Mouse (Mus musculus) yolk sac, embryonic 10.5 days (tissue): ENCODE measurements around the gene Slc44a1.
A peak's percentile ranks its signal among the peaks of the same experiment; 100 is the strongest.

Source experiments
- DNase-seq: peaks from one replicate; pipeline ENCODE4 v3.0.0-alpha.2; 2017; ENCODE audit warnings: low spot score

Gene Slc44a1

DNA sequence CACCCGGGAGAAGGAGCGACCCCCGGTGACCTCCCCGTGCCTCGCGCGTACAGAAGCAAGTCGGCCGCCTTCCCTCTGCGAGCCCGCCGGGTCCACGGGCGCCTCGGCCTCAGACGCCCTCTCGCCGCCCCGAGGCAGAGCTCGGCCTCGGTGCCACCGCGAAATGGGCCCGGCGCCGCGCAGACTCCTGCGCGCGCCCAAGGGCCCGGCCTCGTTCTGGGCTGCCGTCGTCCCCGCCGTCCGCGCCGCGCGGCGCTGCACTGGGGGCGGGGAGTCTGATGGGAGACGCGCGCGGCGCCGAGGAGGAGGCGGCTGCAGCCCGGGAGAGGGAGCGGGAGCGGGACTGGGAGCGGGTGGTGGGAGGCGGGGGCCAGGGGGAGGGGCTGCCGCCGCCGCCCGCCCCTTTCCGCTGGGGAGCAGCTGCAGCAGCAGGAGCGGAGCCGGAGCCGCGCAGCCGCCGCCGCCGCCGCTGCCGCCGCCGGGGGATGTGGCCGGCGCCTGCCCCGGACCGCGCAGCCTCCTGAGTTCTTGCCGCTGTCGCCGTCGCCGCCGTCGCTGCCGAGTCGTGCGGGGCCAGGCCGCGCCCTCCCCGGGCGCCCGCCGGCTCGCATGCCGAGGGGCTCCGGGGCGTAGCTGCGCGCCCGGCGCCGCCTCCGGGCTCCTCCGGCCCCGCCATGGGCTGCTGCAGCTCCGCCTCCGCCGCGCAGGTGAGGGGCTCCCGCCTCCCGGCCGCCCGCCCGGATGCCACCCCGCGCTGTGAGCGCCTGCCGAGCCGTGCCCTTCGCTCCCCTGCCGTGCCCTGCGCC lies at the start of gene Slc44a1:
TSS of gene Slc44a1 (plus strand) at position 404 of the 806 bp plus-strand sequence.
- DNase-seq: peak; percentile 93

DNA sequence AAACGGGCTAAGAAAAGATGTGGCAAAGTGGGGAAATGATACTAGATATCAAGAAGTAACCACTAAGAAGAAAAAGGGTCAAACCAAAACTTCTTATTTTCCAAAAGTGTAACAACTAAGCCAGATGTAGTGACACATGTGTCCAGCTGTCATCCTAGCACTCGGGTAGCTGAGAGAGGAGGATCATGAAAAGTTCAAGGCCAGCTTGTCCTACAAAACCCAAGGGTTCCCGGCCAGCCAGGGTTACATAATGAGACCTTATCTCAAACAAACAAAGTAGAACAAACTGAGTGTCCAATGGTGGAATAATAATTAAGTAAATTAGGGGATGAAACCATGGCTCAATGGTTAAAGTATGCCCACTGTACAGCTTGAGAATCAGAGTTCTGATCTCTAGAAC lies 45.2 kb upstream of the Slc44a1 start:
- no peak for DNase-seq

DNA sequence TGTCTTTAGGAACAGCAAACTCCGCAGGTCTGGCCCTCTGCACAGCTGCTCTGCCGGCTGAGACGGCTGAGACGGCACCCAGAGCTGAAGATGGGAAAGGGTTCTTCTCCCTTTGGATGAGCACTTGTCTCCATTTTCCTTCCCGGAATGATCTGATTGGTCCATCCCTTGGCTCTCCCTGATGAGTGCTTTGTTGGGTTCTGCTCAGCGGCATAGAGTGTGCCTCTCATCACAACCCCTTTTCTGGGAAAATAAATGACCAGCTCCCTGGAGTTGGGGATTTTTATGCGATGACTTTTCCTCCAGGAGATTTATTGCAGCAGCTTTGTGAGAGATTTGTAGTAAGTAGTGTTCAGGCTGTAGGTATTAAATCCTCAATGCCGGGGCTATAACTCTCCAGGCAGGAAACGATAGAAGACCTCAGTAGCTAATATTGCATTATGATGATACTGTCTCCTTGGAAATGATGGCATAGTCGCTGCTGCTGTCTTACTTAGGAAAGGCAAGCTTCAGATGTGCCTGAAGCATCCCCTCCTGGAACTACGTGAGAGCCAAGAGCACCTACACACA lies 43.5 kb upstream of the Slc44a1 start:
- no peak for DNase-seq

DNA sequence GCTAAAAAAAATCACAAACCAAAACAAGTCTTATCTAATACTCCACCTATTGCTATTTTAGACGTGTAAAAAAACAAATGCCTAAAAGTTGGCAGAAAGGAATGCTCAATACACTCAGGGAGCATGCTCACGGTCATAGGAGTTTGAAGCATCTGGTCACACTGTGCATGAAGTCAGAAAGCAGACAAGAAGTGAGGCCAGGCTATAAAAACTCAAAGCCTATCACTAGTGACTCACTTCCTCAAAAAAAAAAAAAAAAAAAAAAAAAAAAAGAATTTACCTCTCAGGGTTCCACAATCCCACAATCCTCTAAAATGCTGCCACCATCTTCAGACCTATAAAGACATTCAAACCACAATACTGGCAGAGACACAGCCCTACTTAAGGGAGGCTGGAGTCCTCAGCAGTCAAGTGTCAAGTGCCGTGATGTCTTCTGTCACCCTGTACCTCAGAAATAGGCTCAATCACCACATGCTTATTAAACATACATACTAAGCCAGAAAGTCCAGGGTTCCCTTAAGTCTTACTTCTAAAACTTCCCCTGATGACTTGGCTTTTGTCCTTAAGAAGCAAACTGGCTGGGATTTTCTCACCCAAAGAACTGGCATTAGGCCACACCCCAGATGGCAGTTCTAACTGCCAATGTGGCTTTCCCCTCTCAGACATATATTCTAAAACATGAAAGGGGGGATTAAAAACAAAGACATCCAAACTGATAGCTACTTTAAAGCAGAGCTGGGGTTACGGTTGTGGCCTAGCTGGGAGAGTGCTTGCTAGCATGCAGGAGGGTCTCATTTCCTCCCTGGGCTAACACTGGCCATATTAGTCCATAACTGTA lies 42.7 kb upstream of the Slc44a1 start:
- DNase-seq: no peak

DNA sequence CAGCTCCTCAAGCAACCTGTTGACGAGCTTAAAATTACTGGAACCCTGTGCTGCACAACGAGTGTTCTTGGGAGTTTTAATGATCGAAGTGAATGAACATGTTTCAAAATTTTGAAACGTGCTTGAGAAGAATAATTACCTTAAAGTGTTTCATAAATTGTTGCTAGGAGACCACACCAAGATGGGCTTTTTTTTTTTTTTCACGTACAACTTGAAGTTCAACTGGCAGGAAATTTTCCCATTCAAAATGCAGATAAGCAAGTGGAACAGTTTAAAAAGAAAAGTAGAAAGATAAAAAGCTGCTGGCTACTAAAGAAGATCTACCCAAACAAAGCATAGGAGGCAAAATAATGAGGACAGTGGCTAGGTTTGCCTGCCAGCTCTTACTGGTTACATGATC lies 41.7 kb upstream of the Slc44a1 start:
- no peak for DNase-seq

DNA sequence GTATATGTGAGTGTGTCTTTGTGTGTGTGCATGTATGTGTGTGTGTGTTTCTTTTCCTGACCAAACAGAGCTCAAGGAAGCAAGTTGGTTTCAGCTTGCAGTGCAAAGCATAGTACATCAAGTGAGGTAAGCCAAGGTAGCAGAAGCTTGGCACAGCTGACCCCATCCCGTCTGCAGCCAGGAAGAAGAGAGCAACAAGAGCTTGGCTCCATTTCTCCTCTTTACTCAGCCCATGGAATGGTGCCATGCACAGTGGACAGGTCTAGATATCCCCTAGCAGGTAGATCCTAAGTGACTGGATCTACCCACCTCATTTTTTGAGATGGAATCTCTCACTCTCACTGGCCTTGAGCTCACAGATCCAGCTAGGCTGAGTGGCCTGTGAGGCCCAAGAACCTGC lies 40.8 kb upstream of the Slc44a1 start:
- no peak for DNase-seq

DNA sequence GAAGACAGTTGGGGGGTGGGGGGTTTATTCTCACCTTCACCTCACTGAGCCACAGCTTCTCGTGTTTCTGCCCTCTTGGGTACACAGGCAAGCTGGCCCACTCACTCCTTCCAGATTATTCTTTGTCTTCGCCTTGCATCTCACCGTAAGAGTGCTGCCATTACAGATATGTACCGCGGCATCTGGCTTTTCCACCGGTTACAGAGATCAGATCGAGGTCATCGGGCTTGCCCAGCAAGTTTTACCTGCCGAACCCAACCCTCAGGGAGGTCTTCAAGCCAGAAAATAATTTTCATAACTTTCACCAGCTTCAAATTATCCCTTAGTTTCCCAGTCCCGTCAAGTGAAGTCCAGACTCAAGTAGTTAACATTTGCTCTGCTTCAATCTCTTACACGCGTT lies 36.8 kb upstream of the Slc44a1 start:
- no peak for DNase-seq

DNA sequence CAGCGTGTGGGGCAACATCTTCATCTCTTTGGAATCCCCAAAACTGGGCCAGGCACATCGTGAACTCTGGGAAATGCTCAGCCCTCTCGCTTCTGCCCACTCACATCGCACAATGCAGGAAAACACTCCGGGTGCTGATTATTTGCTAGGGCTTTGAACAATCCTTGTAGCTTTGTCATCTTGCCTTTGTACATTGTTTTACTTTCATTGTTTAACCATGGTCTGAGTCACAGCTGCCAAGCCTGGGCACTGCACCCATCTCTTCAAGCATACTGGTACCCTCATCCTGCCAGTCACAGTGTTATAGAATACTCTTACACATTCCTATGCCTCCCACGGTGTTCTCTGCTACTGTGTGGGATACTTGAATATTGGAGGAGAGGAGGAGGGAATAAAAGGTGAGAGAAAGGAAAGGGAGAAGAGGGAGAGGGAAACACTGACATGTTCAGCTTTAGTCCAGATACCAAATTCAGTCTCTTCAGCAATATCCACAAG lies 35.7 kb upstream of the Slc44a1 start:
- no peak for DNase-seq

DNA sequence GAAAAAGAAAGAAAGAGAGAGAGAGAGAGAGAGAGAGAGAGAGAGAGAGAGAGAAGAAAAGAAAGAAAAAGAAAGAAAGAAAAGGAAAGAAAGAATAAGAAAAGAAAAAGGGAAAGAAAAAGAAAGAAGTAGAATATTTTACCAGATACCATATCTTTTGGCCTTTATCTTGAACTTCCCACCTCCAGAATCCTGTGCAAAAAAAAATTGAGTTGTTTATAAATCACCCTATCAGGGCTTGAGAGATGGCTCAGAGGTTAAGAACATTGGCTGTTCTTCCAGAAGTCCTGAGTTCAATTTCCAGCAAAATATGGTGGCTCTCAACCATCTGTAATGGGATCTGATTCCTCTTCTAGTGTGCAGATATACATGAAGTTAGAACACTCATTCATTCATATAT lies 33.3 kb upstream of the Slc44a1 start:
- DNase-seq: no peak

DNA sequence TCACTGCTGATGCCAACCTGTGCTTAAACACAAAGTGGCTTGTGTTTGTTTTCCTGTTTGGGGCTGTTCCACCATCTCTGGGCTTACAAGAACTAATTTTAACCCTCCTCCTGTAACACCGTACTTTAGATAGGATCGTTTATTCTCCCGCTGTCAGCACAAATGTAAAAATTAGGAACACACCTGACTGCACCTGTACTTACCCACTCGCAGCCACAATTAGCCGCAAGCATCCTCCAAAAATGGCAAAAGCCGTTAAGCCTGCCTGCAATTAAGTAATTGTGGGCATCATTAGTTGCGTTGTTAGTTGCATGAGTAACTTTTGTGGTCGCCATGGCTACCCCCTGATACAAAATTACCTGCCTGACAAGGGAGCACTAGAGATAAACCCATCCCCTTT lies 31.4 kb upstream of the Slc44a1 start:
- DNase-seq: no peak

DNA sequence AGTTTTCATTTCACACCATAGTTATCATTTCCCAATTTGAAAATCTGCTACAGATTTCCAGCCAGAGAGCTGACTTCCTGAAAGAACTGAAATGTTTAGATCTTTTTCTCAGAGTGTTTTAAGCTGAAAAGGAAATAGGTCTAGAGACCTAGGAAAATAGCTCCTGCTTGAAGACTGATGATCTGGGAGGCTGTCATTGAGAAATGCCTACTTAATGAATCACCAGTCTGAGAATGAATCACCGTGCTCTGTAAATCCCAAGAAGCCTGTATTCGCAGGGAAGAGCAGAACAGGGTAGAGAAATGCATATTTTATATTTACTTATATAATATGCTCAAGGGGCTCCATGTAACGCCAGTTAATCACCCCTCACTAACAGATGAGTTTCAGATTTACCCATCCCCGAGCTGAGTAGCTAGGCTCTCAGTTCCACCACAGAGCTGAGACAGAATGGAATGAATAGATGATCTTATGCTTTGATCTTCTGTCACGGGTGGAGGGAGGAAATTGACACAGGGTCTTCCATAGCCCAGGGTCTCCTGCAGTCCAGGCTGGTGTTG lies 30.6 kb upstream of the Slc44a1 start:
- no peak for DNase-seq

DNA sequence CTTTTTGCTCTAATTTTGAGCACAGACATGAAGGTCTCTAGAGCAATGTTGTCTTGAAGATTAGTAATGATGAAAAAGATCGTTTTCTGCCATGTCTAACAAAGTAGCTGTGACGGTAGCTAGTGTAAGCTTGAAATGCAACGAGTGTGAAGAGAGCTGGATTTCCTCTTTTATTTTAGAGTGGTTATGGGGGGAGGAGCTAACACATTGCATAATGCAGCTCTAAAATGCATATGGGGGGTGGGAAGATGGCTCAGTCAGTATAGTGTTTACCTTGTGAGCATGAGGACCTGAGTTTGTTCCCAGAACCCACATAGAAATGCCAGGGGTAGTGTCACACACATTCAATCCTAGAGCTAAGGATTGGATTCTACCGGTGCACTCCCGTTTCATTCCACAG lies 29.5 kb upstream of the Slc44a1 start:
- no peak for DNase-seq

DNA sequence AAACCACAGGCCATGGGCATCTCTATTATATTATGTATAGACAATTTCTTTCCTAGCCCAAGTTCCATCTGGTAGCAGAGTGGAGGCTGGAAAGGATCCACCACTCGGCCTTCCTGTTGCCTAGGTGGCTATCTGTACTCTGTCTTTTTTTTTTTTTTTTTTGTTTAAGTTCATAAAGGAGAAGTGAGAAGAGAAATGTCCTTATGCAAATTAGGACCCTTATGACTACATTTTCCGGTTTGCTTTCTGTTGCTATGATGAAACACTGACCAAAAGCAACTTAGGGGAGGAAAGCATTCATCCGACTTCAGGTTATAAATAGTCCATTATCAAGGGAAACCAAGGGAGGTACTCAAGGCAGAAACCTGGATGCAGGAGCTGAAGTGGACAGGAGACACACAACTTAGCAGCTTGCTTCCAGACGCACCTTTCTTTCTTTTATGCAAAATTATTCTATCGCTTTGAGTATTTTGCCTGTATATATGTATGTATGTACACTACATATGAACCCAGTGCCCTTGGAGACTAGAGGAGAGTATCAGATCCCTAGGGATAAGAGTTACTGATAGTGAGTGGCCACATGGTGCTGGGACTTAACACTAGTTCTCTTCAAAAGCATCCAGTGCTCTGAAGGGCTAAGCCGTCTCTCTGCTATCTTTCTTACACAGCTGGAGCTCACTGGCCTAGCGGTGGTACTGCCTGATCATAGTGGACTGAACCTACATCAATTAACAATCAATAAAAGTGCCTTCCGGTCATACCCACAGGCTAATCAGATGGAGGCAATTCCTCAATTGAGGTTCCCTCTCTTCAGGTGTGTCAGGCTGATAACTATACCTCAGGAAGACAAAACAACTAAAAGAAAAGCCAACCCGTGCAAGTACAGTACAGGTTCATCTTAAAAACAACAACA lies 28.0 kb upstream of the Slc44a1 start:
- no peak for DNase-seq

DNA sequence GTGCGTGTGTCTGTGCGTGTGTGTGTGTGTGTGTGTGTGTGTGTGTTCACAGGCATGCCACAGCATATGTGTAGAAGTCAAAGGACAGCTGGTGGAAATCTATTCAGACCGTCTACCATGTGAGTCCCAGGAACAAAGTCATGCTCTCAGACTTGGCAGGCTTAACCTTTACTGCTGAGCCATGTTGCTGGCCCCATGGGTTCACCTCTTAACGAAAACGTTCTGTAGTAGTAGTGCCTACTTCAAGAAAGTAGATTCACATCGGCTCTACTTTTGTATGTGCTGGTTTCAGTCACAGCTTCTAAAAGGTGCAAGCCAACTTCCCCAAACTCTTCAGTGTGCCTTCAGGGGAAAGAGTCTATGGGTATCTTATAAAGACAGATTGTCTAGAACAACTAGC lies 27.2 kb upstream of the Slc44a1 start:
- DNase-seq: no peak

DNA sequence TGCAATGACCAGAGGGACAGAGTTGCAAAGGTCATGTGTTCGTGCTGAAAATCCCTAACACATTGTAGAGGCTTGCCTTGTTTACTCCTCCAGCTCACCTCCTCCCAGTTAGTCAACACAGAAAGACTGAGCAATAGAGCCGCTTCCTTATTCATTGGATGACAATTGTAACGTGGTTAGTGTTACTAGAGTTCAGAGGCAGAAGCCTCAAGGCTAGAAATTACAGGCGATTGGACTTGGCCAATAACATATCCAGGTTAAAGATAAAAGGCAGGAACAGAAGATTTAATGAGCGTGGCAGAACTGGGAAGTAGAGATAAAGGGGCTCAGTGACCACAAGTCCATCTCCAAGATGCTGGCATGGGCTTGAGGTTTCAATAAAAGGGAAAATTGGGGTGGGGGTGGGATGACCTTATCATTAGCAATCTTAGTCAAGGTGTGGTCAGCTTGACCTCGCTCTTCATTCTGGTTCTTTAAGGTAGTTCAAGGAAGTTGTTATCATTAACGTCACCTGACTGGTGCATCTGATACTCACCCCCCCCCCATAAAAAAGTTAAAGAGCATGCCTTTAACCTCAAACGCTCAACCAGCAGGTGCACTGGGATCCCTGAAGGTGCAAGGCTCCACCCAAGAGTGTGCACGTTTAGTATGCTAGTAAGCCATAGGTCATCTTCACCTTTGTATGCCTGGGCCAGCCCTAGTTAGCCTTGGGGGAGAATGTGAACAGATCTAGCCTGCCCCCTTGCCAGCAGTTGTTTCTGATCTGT lies 26.0 kb upstream of the Slc44a1 start:
- DNase-seq: peak; percentile 27

DNA sequence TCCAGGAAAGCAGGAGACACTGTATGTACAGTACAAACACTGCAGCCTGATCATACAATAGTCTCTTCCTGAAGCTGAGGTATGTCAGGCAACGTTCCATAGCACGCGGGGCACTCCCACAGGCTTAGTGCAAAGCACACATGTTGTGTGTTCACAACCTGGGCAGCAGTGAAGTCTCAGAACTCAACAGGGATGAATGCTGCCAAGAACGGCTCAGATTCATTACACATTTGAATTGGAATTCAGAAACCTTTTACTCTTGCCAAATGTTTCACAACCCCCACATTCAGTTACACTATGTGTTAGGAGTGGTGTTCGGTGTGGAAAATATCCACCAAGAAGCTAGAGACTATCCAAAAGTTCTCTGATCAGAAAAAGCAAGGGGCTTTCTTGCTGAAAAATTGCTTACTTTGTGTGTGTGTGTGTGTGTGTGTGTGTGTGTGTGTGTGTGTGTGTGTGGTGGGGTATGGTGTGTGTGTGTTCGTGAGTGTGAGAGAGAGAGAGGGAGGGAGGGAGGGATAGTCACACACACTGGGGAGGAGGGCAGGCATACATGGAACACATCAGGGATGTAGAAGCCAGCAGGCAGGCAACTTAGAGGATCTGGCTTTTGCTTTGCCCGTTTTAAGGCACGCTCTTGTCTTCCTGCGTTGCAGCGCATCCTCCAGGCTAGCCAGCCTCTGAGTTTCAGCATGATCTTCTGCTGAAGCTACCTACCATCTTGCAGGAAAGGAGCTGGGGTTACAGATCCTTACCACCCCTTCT lies 24.2 kb upstream of the Slc44a1 start:
- no peak for DNase-seq

DNA sequence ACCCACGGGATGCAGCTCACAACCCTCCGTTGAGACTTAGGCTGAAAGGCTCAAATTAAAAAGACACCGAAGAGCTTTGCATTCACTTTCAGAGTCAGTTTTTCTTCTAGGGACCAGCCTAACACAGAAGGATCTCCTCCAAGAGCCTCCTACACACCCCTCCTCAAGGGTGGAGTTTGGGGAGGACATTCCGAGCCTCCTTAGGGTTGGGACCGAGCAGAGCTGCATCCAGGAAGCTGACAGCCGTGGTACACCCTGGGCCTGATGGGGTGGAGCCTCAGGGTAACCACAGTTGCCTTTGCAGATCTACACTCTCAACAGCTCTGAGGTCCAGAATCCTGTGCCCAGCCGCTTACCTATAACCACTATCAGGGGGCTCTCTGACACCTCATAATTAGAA lies 23.3 kb upstream of the Slc44a1 start:
- no peak for DNase-seq

DNA sequence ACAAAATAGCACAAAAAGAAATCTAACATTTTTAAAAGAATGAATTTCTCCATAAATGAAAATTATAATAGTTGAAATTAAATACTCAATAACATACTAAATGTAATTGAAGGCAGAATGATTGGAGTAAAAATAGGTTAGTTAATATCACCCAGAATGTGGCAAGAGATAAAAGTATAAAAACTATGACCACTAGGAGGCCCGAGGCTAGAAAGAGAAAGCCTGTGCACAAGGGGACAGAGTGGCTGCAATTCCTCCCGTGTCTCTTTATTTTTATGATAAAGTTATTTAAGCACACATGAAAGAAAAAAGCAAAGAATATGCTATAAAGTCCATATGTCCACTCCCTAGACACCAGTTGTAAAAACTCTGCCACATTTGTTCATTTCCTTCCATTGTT lies 17.4 kb upstream of the Slc44a1 start:
- no peak for DNase-seq

DNA sequence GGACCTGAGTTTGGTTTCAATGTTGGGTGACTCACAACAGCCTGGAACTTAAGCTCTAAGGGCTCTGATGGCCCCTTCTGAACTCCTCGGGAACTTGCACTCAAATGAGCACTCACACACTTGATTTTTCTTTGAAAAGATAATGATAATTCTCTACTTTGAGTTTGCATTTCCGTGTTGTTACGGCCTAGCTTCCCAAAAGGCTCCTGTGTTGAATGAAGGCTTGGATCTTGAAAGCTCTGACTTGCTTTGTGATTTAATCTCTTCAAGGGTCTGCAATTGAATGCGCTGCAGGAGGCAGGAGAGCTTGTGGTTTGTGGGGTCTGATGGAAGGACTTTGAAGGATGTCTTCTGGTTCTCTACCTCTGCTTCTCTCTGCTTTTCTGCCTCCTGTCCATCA lies 13.1 kb upstream of the Slc44a1 start:
- DNase-seq: no peak

DNA sequence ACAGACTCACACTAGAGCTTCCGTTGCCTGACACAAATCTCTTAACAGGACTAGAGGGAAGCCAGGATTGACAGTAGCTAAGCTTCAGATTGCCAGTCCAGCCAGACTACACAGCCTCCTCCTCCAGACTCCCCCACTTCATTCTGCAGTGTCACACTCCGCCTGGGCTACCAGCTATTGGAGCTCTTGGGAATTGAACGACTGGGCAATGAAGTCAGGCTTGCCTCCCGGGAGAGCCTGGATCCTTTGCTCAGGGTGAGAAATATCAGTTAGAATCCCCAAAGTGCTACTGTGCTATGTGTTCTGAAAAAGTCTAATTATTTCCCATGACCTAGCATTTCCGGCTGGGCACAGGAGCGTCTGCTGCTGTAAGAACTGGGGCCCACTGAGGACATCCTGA lies 9.7 kb upstream of the Slc44a1 start:
- no peak for DNase-seq
